Mouse (Mus musculus): ENCODE results near the gene Rhbdl1. TPM values are rescaled to one million over a fixed set of nuclear protein-coding genes. Genes with fewer than 3 reads are reported as not detected.

Rhbdl1 gene
- total RNA-seq, 4 experiments from 2014 or later, result 14.7 to 79.0 (median 33.0) TPM

- DNase-seq, result no peak
These were observed 44.5 kb downstream of the Rhbdl1 start, which contains the start of gene Fam173a for GRCm38 (mm10) chr17:25792615-25793014. Gene Fam173a, minus strand, starts transcription at chr17:25792901.

GRCm38 (mm10) chr17:25791843-25792527 lies 45.1 kb downstream of the Rhbdl1 start:
- DNase-seq, result no peak

- no peak for DNase-seq
These were observed 45.7 kb downstream of the Rhbdl1 start for GRCm38 (mm10) chr17:25791320-25791842.

- no peak for DNase-seq
These were observed 50.2 kb downstream of the Rhbdl1 start for GRCm38 (mm10) chr17:25786781-25787504.

- no peak for DNase-seq
These were observed 50.8 kb downstream of the Rhbdl1 start, which contains the start of gene Ccdc78 for GRCm38 (mm10) chr17:25786280-25786679. Gene Ccdc78, plus strand, starts transcription at chr17:25786580.

- peak; percentile 92 for DNase-seq
These were observed 51.8 kb downstream of the Rhbdl1 start, which contains the start of gene Haghl for GRCm38 (mm10) chr17:25785281-25785745. Gene Haghl, minus strand, starts transcription at chr17:25785673.

Small RNA genes within 50 kb of the gene (microRNA-seq; reads per million reads assigned to microRNA genes)
- gene Mir3082, result 0.67 to 1.6 reads per million in 2 experiments

Other genes starting within 250 kb of the Rhbdl1 start
- gene Gng13, start 120.1 kb downstream of the Rhbdl1 start, total RNA-seq (2022), result 1 to 10 TPM in 1 of 4 experiments, under 1 TPM in 1, not detected in 2; 0.74 to 2.9 TPM
- 1 to 10 TPM; 1.2 to 4.9 (median 2.6) TPM for gene Chtf18, start 109.9 kb downstream of the Rhbdl1 start, total RNA-seq (2022)
- gene Rpusd1, start 109.6 kb downstream of the Rhbdl1 start, total RNA-seq (2022), result 10 to 100 TPM; 17.8 to 23.5 (median 20.4) TPM
- gene Mslnl, start 101.3 kb downstream of the Rhbdl1 start, total RNA-seq (2022), result under 1 TPM; 0.09 to 0.52 (median 0.30) TPM
- 1 to 10 TPM; 4.8 to 7.1 (median 6.0) TPM for gene Msln, start 82.9 kb downstream of the Rhbdl1 start, total RNA-seq (2022)
- gene Narfl, start 63.5 kb downstream of the Rhbdl1 start, total RNA-seq (2022), result 10 to 100 TPM; 34.8 to 45.2 (median 40.1) TPM
- gene Haghl, start 51.6 kb downstream of the Rhbdl1 start, total RNA-seq (2022), result 10 to 100 TPM; 21.4 to 67.2 (median 55.9) TPM
- under 1 TPM in 1 of 4 experiments, not detected in 3; 0.15 TPM for gene Ccdc78, start 50.7 kb downstream of the Rhbdl1 start, total RNA-seq (2022)
- 100 to 1,000 TPM in 3 of 4 experiments, 10 to 100 TPM in 1; 91.1 to 131 (median 117) TPM for gene Fam173a, start 44.4 kb downstream of the Rhbdl1 start, total RNA-seq (2022)
- gene AC134908.4, start 41.6 kb downstream of the Rhbdl1 start, total RNA-seq (2022), result not detected
- gene Metrn, start 40.2 kb downstream of the Rhbdl1 start, total RNA-seq (2022), result 10 to 100 TPM; 31.4 to 45.8 (median 39.3) TPM
- gene Fbxl16, start 28.2 kb downstream of the Rhbdl1 start, total RNA-seq (2022), result 10 to 100 TPM; 37.9 to 62.9 (median 43.0) TPM
- 10 to 100 TPM; 21.9 to 28.0 (median 24.5) TPM for gene Wdr24, start 13.7 kb downstream of the Rhbdl1 start, total RNA-seq (2022)
- 100 to 1,000 TPM; 104 to 137 (median 119) TPM for gene Jmjd8, start 8.4 kb downstream of the Rhbdl1 start, total RNA-seq (2022)
- 100 to 1,000 TPM; 184 to 246 (median 214) TPM for gene Stub1, start 3.9 kb downstream of the Rhbdl1 start, total RNA-seq (2022)
- gene Gm20683, start 4.5 kb upstream of the Rhbdl1 start, total RNA-seq (2022), result 10 to 100 TPM in 3 of 4 experiments, 1 to 10 TPM in 1; 7.3 to 36.4 (median 20.8) TPM
- 100 to 1,000 TPM in 3 of 4 experiments, 10 to 100 TPM in 1; 89.3 to 155 (median 139) TPM for gene Rhot2, start 7.6 kb upstream of the Rhbdl1 start, total RNA-seq (2022)
- 10 to 100 TPM; 14.7 to 41.8 (median 22.9) TPM for gene Wdr90, start 24.2 kb upstream of the Rhbdl1 start, total RNA-seq (2022)
- gene Mcrip2, start 31.5 kb upstream of the Rhbdl1 start, total RNA-seq (2022), result 100 to 1,000 TPM; 264 to 492 (median 338) TPM
- 100 to 1,000 TPM; 113 to 215 (median 150) TPM for gene Mettl26, start 37.8 kb upstream of the Rhbdl1 start, total RNA-seq (2022)
- 1 to 10 TPM; 1.6 to 2.9 (median 2.0) TPM for gene Wfikkn1, start 43.6 kb upstream of the Rhbdl1 start, total RNA-seq (2022)
- gene Rab40c, start 82.4 kb upstream of the Rhbdl1 start, total RNA-seq (2022), result 10 to 100 TPM; 33.9 to 65.0 (median 36.3) TPM
- 100 to 1,000 TPM; 101 to 126 (median 111) TPM for gene Pigq, start 107.6 kb upstream of the Rhbdl1 start, total RNA-seq (2022)
- gene Nhlrc4, start 107.7 kb upstream of the Rhbdl1 start, total RNA-seq (2022), result not detected
- gene A930017K11Rik, start 115.3 kb upstream of the Rhbdl1 start, total RNA-seq (2022), result not detected
- gene Capn15, start 148.5 kb upstream of the Rhbdl1 start, total RNA-seq (2022), result 10 to 100 TPM; 20.1 to 34.6 (median 24.9) TPM
- 10 to 100 TPM; 22.7 to 37.2 (median 29.9) TPM for gene Rab11fip3, start 232.3 kb upstream of the Rhbdl1 start, total RNA-seq (2022)

All from adrenal gland, adult 8-10 months (tissue).